Mouse (Mus musculus): ENCODE measurements at regions not wholly inside any gene's neighbourhood (a gene's known extent, or its start where the extent isn't known, plus 50 kb on each side); places are given as distances from the start of the nearest gene placed in this dataset.

GRCm38 (mm10) chr14:72197972-72198371, 293.7 kb downstream of the Gm9195 start:
- no peaks in the 10 kb centered on the region for H3K27me3 ChIP-seq (ENCODE audit: control insufficient read depth, insufficient read depth, low read length)
- 82% methylated on average over 7 of the region's 7 CpGs for WGBS
- no peak for TF ChIP-seq POLR2A (IDR thresholded peaks at IDR 0.05; ENCODE audit: control insufficient read depth, extremely low read depth, insufficient read depth, low read length, poor library complexity)
- TF ChIP-seq CTCF (IDR thresholded peaks at IDR 0.05; ENCODE audit: borderline replicate concordance, control insufficient read depth, extremely low read depth, insufficient read depth, low read length, poor library complexity): no peak
- no peaks in the 10 kb centered on the region for H3K36me3 ChIP-seq (ENCODE audit: control insufficient read depth, insufficient read depth, low read length)
- H3K4me3 ChIP-seq (ENCODE audit: control insufficient read depth, insufficient read depth, low read length): no peak overlapping the region
- DNase-seq: no peak
- H3K4me1 ChIP-seq (replicated peaks; ENCODE audit: control insufficient read depth, insufficient read depth, low read length): no peaks in the 10 kb centered on the region
- no peak overlapping the region for H3K27ac ChIP-seq (ENCODE audit: control insufficient read depth, insufficient read depth, low read length)

DNA sequence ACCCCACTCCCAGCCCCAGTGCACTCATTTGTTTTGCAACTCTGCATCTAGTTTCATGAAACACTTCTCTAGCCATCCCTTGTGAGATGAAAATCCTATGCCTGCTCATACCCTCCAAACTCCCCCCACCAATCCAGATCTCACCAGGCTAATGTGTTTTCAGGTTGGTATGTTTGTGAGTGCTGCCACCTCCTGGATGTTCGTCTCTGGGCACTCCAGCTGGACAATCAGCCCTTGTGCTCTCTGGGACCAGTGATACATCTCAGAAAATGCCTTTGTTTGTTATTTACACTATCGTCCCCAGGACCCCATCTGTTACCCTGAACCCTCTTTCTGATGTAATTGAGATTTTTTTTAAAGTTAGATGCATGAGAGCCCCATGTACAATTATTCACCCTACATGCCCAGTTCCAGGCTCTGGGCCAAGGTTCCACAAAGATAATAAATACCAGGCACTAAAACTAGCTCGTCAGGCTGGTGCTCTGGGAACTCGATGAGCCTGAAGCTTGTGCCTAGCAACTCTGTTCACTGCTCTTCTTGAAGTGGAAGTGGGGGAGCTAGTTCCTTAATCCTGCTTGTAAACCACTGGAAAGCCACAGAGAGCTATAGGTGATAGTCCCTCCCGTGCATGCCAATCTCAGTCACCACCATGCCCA, 304.2 kb downstream of the Gm9195 start:
- H3K27me3 ChIP-seq (ENCODE audit: control insufficient read depth, insufficient read depth, low read length): no peaks in the 10 kb centered on the region
- no peak overlapping the region for H3K27ac ChIP-seq (ENCODE audit: control insufficient read depth, insufficient read depth, low read length)
- no peak for DNase-seq
- 52% methylated on average over 5 of the region's 5 CpGs for WGBS
- no peak for TF ChIP-seq POLR2A (IDR thresholded peaks at IDR 0.05; ENCODE audit: control insufficient read depth, extremely low read depth, insufficient read depth, low read length, poor library complexity)
- no peak for TF ChIP-seq CTCF (IDR thresholded peaks at IDR 0.05; ENCODE audit: borderline replicate concordance, control insufficient read depth, extremely low read depth, insufficient read depth, low read length, poor library complexity)
- no peaks in the 10 kb centered on the region for H3K36me3 ChIP-seq (ENCODE audit: control insufficient read depth, insufficient read depth, low read length)
- no peak overlapping the region for H3K4me3 ChIP-seq (ENCODE audit: control insufficient read depth, insufficient read depth, low read length)
- no peaks in the 10 kb centered on the region for H3K4me1 ChIP-seq (replicated peaks; ENCODE audit: control insufficient read depth, insufficient read depth, low read length)

- H3K4me1 ChIP-seq (replicated peaks; ENCODE audit: control insufficient read depth, insufficient read depth, low read length): no peaks in the 10 kb centered on the region
- no peaks in the 10 kb centered on the region for H3K27me3 ChIP-seq (ENCODE audit: control insufficient read depth, insufficient read depth, low read length)
- TF ChIP-seq POLR2A (IDR thresholded peaks at IDR 0.05; ENCODE audit: control insufficient read depth, extremely low read depth, insufficient read depth, low read length, poor library complexity) (no peak), CTCF (IDR thresholded peaks at IDR 0.05; ENCODE audit: borderline replicate concordance, control insufficient read depth, extremely low read depth, insufficient read depth, low read length, poor library complexity) (no peak)
- no peak overlapping the region for H3K4me3 ChIP-seq (ENCODE audit: control insufficient read depth, insufficient read depth, low read length)
- no peak overlapping the region for H3K27ac ChIP-seq (ENCODE audit: control insufficient read depth, insufficient read depth, low read length)
- no peak for DNase-seq
- no peaks in the 10 kb centered on the region for H3K36me3 ChIP-seq (ENCODE audit: control insufficient read depth, insufficient read depth, low read length)
- 96% methylated on average over 1 of the region's 1 CpGs for WGBS
Observed at GRCm38 (mm10) chr14:72175751-72176150, 315.9 kb downstream of the Gm9195 start.

DNA sequence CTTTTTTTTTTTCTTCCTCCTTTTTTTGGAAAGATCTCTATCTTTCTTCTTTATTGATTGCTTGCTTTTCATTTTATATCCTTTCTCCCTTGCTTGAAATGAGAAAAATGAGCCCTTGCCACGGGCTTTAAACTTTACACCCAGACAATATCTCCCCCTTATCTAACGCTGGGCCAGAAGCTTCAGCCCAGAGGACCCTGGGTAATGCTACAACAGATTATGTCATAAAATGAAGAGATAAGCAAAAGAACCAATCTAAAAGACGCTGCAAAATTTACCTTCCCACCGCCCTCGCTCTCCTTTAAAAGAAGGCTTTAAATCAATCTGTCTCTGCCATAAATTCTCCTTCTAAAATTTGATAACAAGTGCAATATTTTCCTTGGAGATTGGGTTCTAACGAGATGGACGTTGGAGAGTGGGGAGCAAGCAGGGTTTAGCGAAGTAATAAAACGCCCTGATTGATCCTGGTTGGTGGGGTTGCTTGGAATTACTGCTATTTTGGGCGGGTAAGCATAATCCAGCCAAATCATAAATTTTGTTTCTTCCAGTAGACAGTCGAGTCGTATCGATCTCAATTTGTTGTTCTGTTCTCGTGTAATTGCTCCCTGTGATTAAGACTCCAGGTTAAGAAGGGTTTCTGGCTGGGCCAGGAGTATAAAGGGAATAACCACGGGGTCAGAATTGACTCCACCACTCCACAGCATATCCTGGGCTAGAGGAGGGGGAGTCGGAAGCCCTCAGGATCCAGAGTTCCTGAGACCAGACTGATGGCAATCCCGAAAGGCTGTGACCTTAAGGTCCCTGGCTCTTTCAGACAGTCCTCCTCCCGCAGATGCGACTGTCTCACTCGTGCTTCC, 318.9 kb downstream of the Gm9195 start:
- H3K4me1 ChIP-seq (replicated peaks; ENCODE audit: control insufficient read depth, insufficient read depth, low read length): no peaks in the 10 kb centered on the region
- no peak for DNase-seq
- H3K4me3 ChIP-seq (ENCODE audit: control insufficient read depth, insufficient read depth, low read length): no peak overlapping the region
- WGBS: 74% methylated on average over 20 of the region's 20 CpGs
- no peak for TF ChIP-seq CTCF (IDR thresholded peaks at IDR 0.05; ENCODE audit: borderline replicate concordance, control insufficient read depth, extremely low read depth, insufficient read depth, low read length, poor library complexity)
- no peak for TF ChIP-seq POLR2A (IDR thresholded peaks at IDR 0.05; ENCODE audit: control insufficient read depth, extremely low read depth, insufficient read depth, low read length, poor library complexity)
- H3K27ac ChIP-seq (ENCODE audit: control insufficient read depth, insufficient read depth, low read length): no peak overlapping the region
- H3K36me3 ChIP-seq (ENCODE audit: control insufficient read depth, insufficient read depth, low read length): no peaks in the 10 kb centered on the region
- H3K27me3 ChIP-seq (ENCODE audit: control insufficient read depth, insufficient read depth, low read length): no peaks in the 10 kb centered on the region

DNA sequence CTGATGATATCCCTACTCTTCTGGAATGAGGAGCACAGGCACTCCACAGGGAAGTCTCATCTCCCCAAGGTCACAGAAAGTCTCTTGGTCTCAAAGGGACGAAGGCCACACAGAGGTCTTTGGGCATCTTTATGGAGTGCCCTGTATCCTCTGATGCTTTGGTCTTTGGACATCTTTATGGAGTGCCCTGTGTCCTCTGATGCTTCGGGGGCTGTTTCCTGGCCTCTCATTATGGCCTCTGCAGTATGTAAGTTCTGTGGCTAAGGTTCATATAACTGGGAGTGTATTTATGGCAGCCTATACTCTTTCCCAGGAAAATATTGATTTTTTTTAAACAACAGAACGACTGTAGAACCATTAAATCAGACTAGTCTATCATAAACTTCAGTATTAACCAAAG, 319.9 kb downstream of the Gm9195 start:
- no peak overlapping the region for H3K27ac ChIP-seq (ENCODE audit: control insufficient read depth, insufficient read depth, low read length)
- H3K36me3 ChIP-seq (ENCODE audit: control insufficient read depth, insufficient read depth, low read length): no peaks in the 10 kb centered on the region
- H3K4me3 ChIP-seq (ENCODE audit: control insufficient read depth, insufficient read depth, low read length): no peak overlapping the region
- no peak for TF ChIP-seq CTCF (IDR thresholded peaks at IDR 0.05; ENCODE audit: borderline replicate concordance, control insufficient read depth, extremely low read depth, insufficient read depth, low read length, poor library complexity)
- TF ChIP-seq POLR2A (IDR thresholded peaks at IDR 0.05; ENCODE audit: control insufficient read depth, extremely low read depth, insufficient read depth, low read length, poor library complexity): no peak
- no peaks in the 10 kb centered on the region for H3K27me3 ChIP-seq (ENCODE audit: control insufficient read depth, insufficient read depth, low read length)
- WGBS: 72% methylated on average over 3 of the region's 3 CpGs
- H3K4me1 ChIP-seq (replicated peaks; ENCODE audit: control insufficient read depth, insufficient read depth, low read length): no peaks in the 10 kb centered on the region
- DNase-seq: no peak

DNA sequence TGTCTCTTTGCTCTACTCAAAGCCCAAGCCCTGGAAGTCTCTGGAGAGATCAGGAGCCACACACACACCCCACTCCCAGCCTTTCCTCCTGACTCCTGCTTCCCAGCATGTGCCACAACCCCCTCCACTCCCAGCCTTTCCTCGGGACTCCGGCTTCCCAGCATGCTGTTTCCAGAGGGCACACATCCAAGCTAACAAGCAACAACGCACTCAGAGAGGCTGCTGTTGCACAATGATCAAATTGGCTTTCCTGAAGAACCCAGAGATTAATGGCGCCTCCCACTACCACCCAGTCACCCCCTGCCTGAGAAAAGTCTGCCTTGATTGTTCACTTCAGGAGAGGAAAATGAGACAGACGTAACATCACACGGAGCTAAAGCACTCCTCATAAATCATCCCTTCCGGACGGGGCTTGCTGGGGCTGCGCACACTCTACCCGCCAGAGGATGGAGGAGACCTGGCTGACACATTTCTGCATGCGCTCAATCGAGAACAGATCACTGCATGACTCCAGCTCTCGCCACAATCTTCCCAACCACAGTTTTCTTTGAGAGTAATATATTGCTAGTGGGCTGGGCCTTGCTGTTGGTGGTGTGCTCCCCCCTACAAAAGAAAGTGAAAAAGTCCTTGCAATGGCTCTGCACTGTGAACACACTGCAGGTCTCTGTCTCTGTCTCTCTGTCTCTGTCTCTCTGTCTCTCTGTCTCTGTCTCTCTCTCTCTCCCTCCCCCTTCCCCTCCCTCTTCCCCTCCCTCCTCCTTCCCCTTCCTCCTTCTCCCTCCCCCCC, 332.9 kb downstream of the Gm9195 start:
- no peak for DNase-seq
- Histone ChIP-seq H3K36me3 (ENCODE audit: control insufficient read depth, insufficient read depth, low read length) (no peaks in the 10 kb centered on the region), H3K4me3 (ENCODE audit: control insufficient read depth, insufficient read depth, low read length) (no peak overlapping the region), H3K4me1 (replicated peaks; ENCODE audit: control insufficient read depth, insufficient read depth, low read length) (no peaks in the 10 kb centered on the region), H3K27me3 (ENCODE audit: control insufficient read depth, insufficient read depth, low read length) (no peaks in the 10 kb centered on the region), H3K27ac (ENCODE audit: control insufficient read depth, insufficient read depth, low read length) (no peak overlapping the region)
- TF ChIP-seq POLR2A (IDR thresholded peaks at IDR 0.05; ENCODE audit: control insufficient read depth, extremely low read depth, insufficient read depth, low read length, poor library complexity) (no peak), CTCF (IDR thresholded peaks at IDR 0.05; ENCODE audit: borderline replicate concordance, control insufficient read depth, extremely low read depth, insufficient read depth, low read length, poor library complexity) (no peak)
- 20% methylated on average over 13 of the region's 13 CpGs for WGBS

Measured in thymus, adult 2 months (tissue).